Mouse (Mus musculus): Measurements from ENCODE around the gene March8.

Gene March8

GRCm38 (mm10) chr6:116412546-116413325, 74.9 kb downstream of the March8 start:
- DNase-seq = no peak

GRCm38 (mm10) chr6:116415126-116415676, 77.4 kb downstream of the March8 start:
- DNase-seq = no peak

GRCm38 (mm10) chr6:116416000-116416552, 78.3 kb downstream of the March8 start:
- DNase-seq = no peak

- DNase-seq = peak; percentile 43 to 44
Measured at GRCm38 (mm10) chr6:116417518-116418315, 79.9 kb downstream of the March8 start.

- no peak for DNase-seq
Measured at GRCm38 (mm10) chr6:116418487-116418886, 80.7 kb downstream of the March8 start.

- DNase-seq = no peak
Measured at GRCm38 (mm10) chr6:116419699-116420098, 81.9 kb downstream of the March8 start.

GRCm38 (mm10) chr6:116420271-116420670, 82.4 kb downstream of the March8 start:
- no peak for DNase-seq

GRCm38 (mm10) chr6:116422991-116423390, 85.2 kb downstream of the March8 start:
- DNase-seq = no peak

- DNase-seq = peak; percentile 50 to 60
Measured at GRCm38 (mm10) chr6:116423664-116424063, 85.8 kb downstream of the March8 start.

GRCm38 (mm10) chr6:116427552-116427951, 89.7 kb downstream of the March8 start:
- DNase-seq = no peak

- DNase-seq = no peak
Measured at GRCm38 (mm10) chr6:116428282-116428681, 90.5 kb downstream of the March8 start.

GRCm38 (mm10) chr6:116438864-116439263, 101.0 kb downstream of the March8 start:
- no peak for DNase-seq

GRCm38 (mm10) chr6:116439531-116439930, 101.7 kb downstream of the March8 start:
- DNase-seq = no peak

- DNase-seq = no peak
Measured at GRCm38 (mm10) chr6:116440447-116440846, 102.6 kb downstream of the March8 start.

- no peak for DNase-seq
Measured at GRCm38 (mm10) chr6:116440849-116441248, 103.0 kb downstream of the March8 start.

- DNase-seq = no peak
Measured at GRCm38 (mm10) chr6:116455781-116456180, 118.0 kb downstream of the March8 start.

GRCm38 (mm10) chr6:116456482-116456881, 118.7 kb downstream of the March8 start:
- DNase-seq = no peak

GRCm38 (mm10) chr6:116458728-116459127, 120.9 kb downstream of the March8 start:
- no peak for DNase-seq
